Mouse (Mus musculus) heart, embryonic 11.5 days (tissue): ENCODE data around the gene Nup133. TPM values are rescaled to one million over a fixed set of nuclear protein-coding genes. Genes with fewer than 3 reads are reported as not detected.

Source experiments
- ATAC-seq: fragments of 200-750 bp; cut with Nextera tagmentation; replicated peaks from 2 replicates; pipeline ENCODE4 v1.8.0; 2017; ENCODE audit warnings: moderate library complexity; ENCODE audit not compliant: insufficient number of reproducible peaks, low FRiP score, low TSS enrichment
- H3K27ac ChIP-seq: fragments of 300-500 bp; sonication (generic); 2 replicates; pipeline ENCODE4 v1.5.1; 2014; ENCODE audit warnings: mild to moderate bottlenecking, low read depth, low read length
- H3K27me3 ChIP-seq: fragments of 300-500 bp; sonication (generic); 2 replicates; pipeline ENCODE4 v1.6.1; 2014; ENCODE audit warnings: mild to moderate bottlenecking, low read length, mixed read lengths; ENCODE audit not compliant: control insufficient read depth, insufficient read depth
- H3K36me3 ChIP-seq: fragments of 300-500 bp; sonication (generic); 2 replicates; pipeline ENCODE4 v1.6.1; 2014; ENCODE audit warnings: mild to moderate bottlenecking, low read length, moderate library complexity, mixed read lengths; ENCODE audit not compliant: control insufficient read depth, insufficient read depth
- H3K4me1 ChIP-seq: fragments of 300-500 bp; sonication (generic); 2 replicates; pipeline ENCODE4 v1.6.1; 2014; ENCODE audit warnings: low read length; ENCODE audit not compliant: control insufficient read depth, insufficient read depth
- H3K4me2 ChIP-seq: fragments of 300-500 bp; sonication (generic); 2 replicates; pipeline ENCODE4 v1.6.1; 2014; ENCODE audit warnings: mild to moderate bottlenecking, moderate library complexity
- H3K4me3 ChIP-seq: fragments of 300-500 bp; sonication (generic); 2 replicates; pipeline ENCODE4 v1.5.1; 2014; ENCODE audit warnings: low read depth, low read length
- H3K9ac ChIP-seq: fragments of 300-500 bp; sonication (generic); 2 replicates; pipeline ENCODE4 v1.6.1; 2014; ENCODE audit warnings: mild to moderate bottlenecking, low read depth, low read length, moderate library complexity
- H3K9me3 ChIP-seq: fragments of 300-500 bp; sonication (generic); replicated peaks from 2 replicates; pipeline ENCODE4 v1.6.1; 2016; ENCODE audit warnings: low read length; ENCODE audit not compliant: control insufficient read depth
- WGBS: fragments of 180-500 bp; shearing (Covaris S2); extraction: QIAGEN DNeasy Blood & Tissue Kit; methylation state at CpG from one replicate; pipeline ENCODE4 v1.1.7; 2014; ENCODE audit not compliant: insufficient replicate concordance; 5-methylcytosine and 5-hydroxymethylcytosine counted together
- polyA plus RNA-seq: library from polyadenylated mRNA; unstranded; fragments of >200 nt; fragmentation: Nextera tagmentation; extraction: Ambion mirVana; gene quantifications from 2 replicates; pipeline ENCODE4 v1.2.1, GENCODE M21; 2014

The Nup133 gene
- polyA plus RNA-seq, 1 experiment from 2014 or later, result 31.5 TPM

DNA sequence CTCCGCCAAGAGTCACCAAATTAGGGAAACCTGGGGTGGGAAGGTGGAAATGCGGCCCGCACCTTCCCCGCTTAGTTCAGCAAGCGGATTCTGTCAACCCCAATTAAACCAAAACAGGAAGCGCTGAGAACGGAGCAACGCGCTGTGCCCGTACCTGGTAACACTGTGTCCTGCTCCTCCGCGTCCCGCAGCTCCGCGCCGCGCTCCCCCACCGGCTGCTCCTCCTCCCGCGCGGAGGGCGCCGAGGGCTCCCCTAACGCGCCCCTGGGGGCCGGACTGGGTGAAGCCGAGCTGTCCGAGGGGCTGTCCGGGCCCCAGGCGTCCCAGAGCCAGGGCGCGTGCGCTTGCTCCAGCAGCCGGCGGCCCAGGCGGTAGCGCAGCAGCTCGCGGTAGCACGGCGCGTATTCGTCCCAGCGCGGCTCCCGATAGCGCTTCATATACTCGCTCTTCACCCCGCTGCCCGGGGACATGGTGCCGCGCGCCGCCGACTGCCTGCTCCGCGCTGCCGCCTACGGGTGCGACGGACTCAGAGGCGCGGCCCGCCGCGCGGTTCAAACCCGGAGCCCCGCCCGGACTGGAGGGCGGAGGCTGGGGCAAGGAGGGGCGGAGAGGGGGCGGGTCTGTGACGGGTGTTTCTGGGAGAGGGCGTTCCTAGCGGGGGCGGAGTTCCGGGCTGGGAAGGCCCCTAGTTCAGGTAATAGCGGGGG, 90.0 kb downstream of the Nup133 start:
- Histone ChIP-seq H3K9me3 (no peaks in the 10 kb centered on the region), H3K36me3 (no peaks in the 10 kb centered on the region), H3K4me2 (peak overlapping the region; percentile 70), H3K9ac (peak overlapping the region; percentile 76), H3K27ac (peak overlapping the region; percentile 50; the same call in 1 of the 2 replicates), H3K4me3 (peak overlapping the region; percentile 94), H3K27me3 (peaks cover 4% of the 10 kb centered on the region), H3K4me1 (peaks cover 7% of the 10 kb centered on the region)
- ATAC-seq, result peak; percentile 96
- under 1% methylated on average over 68 of the region's 79 CpGs for WGBS

DNA sequence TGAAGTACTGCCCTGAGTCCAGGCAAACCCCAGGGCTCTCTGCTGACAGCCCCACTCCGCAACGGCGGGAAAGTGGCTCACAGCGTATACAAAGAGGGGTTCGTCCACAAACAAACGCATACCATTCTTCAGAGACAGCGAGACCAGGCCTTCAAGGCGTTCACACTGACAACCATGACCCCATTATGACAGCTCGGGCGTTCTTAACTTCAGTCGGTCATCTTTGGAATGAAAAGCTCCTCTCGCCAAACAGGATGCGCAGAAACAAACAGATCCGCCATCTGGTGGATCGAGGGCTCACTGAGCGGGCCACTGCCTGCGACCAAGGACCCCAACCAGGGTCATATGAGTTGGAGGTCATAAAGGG, 90.5 kb downstream of the Nup133 start:
- Histone ChIP-seq H3K9ac (peak overlapping the region; percentile 76), H3K36me3 (no peaks in the 10 kb centered on the region), H3K9me3 (no peaks in the 10 kb centered on the region), H3K27me3 (peaks cover 4% of the 10 kb centered on the region), H3K4me3 (peak overlapping the region; percentile 94), H3K4me1 (peaks cover 7% of the 10 kb centered on the region), H3K4me2 (peak overlapping the region; percentile 70), H3K27ac (0 out of 2 replicates have a peak overlapping the region, but pooled peaks have one; percentile 50)
- no peak; the same call in 1 of the 2 replicates for ATAC-seq
- WGBS, result under 1% methylated on average over 17 of the region's 17 CpGs

DNA sequence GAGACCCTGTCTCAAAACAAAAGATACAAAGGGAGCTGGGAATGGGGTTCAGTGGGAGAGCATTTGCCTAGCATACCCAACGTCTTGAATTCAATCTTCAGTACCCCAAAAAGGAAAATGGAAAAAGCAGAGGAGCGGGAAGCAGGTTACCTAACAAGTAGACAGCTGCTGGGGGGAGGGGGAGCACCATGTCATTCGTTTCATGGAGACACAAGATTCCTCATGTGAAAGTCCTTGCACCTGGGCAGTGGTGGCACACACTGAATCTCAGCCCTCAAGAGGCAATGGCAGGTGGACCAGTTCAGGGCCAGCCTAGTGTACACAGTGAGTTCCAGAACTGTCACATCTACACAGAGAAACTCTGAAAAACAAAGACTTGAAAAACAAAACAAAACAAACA, 91.7 kb downstream of the Nup133 start:
- Histone ChIP-seq H3K4me2 (no peak overlapping the region), H3K9ac (no peak overlapping the region), H3K4me1 (peaks cover 7% of the 10 kb centered on the region), H3K9me3 (no peaks in the 10 kb centered on the region), H3K36me3 (no peaks in the 10 kb centered on the region), H3K27me3 (peaks cover 4% of the 10 kb centered on the region), H3K27ac (no peak overlapping the region), H3K4me3 (no peak overlapping the region)
- no peak for ATAC-seq
- 70% methylated on average over 3 of the region's 3 CpGs for WGBS

DNA sequence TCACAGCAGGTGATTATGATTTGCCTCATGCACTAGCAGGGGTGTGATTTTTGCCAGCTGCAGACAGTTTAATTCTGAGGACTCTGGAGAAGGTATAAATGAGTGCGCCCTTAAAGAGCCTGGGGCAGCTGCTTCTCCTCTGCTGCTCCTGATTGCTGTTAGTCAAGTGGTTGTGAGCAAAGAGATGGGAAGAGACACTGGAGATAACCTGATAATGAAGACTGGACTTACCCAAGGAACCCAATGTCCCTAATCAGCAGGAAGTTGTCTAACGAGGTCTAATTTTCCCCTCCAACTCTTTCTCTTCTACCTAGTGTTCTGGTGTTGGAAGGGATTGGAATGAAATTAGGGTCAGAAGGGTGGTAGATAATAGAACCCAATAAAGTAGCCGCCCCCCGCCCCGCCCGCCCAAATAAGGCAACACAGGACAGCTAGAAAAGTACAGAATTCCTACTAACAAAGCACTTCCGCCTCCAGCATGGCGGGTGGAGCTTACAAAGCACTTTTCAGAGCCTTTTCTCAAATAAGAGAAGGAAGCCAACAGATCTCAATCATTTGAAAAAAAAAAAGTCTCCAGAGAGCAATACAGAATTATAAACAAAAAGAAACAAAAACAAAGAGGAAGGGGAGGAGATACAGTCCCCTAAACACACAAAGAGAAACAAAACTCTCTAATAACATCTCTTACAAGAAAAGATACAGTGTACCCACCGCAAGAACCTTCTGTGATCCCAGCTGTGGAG, 94.2 kb downstream of the Nup133 start:
- Histone ChIP-seq H3K27ac (no peak overlapping the region), H3K36me3 (no peaks in the 10 kb centered on the region), H3K9ac (no peak overlapping the region), H3K4me3 (no peak overlapping the region), H3K27me3 (no peaks in the 10 kb centered on the region; the same call in none of the 2 replicates), H3K4me1 (peaks cover 7% of the 10 kb centered on the region), H3K9me3 (no peaks in the 10 kb centered on the region), H3K4me2 (no peak overlapping the region)
- 81% methylated on average over 9 of the region's 9 CpGs for WGBS
- no peak for ATAC-seq

DNA sequence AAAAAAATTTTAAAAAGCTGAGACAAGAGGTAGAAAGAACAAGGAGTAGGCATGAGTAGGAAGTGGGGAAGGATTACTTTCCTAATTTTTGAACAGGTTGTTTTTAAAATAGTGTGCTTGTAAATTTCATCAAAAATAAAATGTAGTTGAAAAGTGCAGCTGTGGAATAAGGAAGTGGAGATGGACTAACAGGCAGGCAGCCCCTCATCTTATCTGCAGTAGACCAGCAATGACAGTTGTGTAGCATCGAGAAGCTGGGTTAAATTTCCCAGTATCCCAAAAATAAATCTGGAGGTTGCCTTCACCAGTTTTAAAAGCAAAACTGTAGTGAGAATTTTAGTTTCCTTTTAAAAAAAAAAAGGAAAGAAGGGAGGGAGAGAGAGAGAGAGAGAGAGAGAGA, 94.8 kb downstream of the Nup133 start:
- no peak overlapping the region for H3K9ac ChIP-seq
- no peaks in the 10 kb centered on the region for H3K36me3 ChIP-seq
- H3K4me1 ChIP-seq, result peaks cover 7% of the 10 kb centered on the region
- no peaks in the 10 kb centered on the region; the same call in 1 of the 2 replicates for H3K27me3 ChIP-seq
- no peaks in the 10 kb centered on the region for H3K9me3 ChIP-seq
- no peak for ATAC-seq
- no peak overlapping the region for H3K27ac ChIP-seq
- no peak overlapping the region for H3K4me2 ChIP-seq
- WGBS, result 64% methylated on average over 1 of the region's 1 CpGs
- no peak overlapping the region for H3K4me3 ChIP-seq

DNA sequence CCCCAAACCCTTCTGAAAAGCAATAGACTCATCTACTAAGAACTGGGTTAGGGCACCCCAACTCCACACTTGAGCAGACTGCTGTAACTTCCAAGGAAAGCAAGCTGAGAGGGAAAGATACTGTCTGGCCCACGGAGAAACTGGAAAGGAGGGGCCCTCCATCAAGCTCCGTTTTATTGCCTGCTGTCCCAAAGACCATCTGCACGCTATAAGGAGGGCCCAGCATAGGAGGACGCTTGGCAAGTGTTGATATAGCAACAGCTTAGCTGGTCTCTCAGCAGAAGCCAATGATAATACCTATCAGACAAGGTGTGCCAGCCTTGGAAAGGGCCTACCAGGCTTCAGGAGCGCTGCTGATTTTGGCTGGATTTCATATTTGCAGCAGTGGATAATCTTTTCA, 97.5 kb downstream of the Nup133 start:
- no peak for ATAC-seq
- Histone ChIP-seq H3K27ac (no peak overlapping the region), H3K36me3 (no peaks in the 10 kb centered on the region), H3K9ac (no peak overlapping the region), H3K4me1 (no peaks in the 10 kb centered on the region; the same call in 1 of the 2 replicates), H3K4me2 (no peak overlapping the region), H3K9me3 (no peaks in the 10 kb centered on the region), H3K4me3 (no peak overlapping the region), H3K27me3 (no peaks in the 10 kb centered on the region)
- 74% methylated on average over 5 of the region's 5 CpGs for WGBS

DNA sequence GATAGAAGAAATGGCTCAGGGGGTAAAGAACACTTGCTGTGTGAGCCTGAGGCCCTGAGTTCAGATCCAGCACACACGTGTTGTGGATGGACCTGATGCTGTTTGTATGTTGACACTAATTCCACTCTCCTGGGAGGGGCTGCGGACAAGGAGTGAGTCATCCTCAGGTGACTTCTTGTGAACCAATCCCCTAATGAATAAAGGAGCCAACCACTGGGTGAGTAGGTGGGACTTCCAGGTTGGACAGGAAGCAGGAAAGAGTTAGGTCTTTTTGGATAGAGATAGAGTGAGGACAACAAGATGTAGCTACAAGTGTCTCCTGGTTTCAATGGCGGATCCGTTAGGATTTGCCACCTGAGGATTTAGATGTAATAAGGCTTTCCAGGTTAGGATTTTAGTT, 99.7 kb downstream of the Nup133 start:
- Histone ChIP-seq H3K9me3 (no peaks in the 10 kb centered on the region), H3K4me2 (no peak overlapping the region), H3K4me1 (no peaks in the 10 kb centered on the region), H3K36me3 (no peaks in the 10 kb centered on the region), H3K4me3 (no peak overlapping the region), H3K27me3 (no peaks in the 10 kb centered on the region), H3K27ac (no peak overlapping the region), H3K9ac (no peak overlapping the region)
- WGBS, result 77% methylated on average over 4 of the region's 4 CpGs
- no peak for ATAC-seq

DNA sequence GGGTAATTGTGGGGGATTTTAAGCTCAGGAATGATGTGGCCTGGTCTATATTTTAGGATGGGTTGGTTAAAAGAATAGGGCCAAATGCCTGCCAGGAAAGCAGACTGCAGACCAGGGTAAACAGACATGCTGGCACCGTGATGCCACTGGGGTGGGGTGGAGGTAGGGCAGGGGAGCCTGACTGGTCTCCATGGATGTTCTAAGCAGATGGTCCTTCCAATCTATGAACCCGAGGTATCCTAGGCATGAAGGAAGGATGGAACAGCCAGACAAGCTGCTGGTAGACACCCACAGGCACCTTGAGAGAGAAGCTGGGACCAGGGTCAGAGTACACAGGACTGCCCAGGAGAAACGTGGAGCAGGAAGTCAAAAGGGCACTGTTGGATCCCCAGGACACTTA, 101.5 kb downstream of the Nup133 start:
- no peaks in the 10 kb centered on the region for H3K27me3 ChIP-seq
- no peak overlapping the region for H3K4me3 ChIP-seq
- no peak overlapping the region for H3K9ac ChIP-seq
- no peaks in the 10 kb centered on the region for H3K4me1 ChIP-seq
- ATAC-seq, result no peak
- no peak overlapping the region for H3K27ac ChIP-seq
- no peaks in the 10 kb centered on the region for H3K9me3 ChIP-seq
- no peaks in the 10 kb centered on the region for H3K36me3 ChIP-seq
- 68% methylated on average over 3 of the region's 3 CpGs for whole genome bisulfite sequencing
- H3K4me2 ChIP-seq, result no peak overlapping the region
